Mouse (Mus musculus): ENCODE results near the gene Zfp202. TPM values are rescaled to one million over a fixed set of nuclear protein-coding genes. Genes with fewer than 3 reads are reported as not detected.

Gene Zfp202
- total RNA-seq, 2 experiments from 2014 or later, result 2.4 TPM

GRCm38 (mm10) chr9:40235220-40235619 lies 43.1 kb downstream of the Zfp202 start:
- DNase-seq (ENCODE audit: low spot score), result no peak
- intact Hi-C loops (cut with DNase I), result no loop called here

- no peak for DNase-seq (ENCODE audit: low spot score)
- intact Hi-C loops (cut with DNase I), result no loop called here
Measured at GRCm38 (mm10) chr9:40239749-40240148, 47.6 kb downstream of the Zfp202 start.

DNA sequence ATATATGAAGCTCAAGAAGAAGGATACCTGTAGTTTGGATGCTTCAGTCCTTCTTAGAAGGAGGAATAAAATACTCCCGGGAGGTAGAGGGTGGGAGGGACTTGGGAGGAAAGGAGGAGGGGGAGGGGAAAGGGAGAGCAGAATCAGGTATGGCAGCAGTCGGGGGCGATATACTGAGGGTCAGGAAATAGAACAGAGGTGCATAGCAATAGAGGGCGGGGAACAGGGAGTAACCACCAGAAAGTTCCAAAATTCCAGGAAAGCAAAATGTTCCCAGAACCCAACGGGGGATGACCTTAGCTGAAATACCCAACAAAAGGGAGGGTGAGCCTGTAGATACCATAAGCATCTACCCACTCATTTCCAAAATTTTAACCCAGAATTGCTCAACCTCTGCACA lies 48.2 kb downstream of the Zfp202 start:
- intact Hi-C loops (cut with DNase I), result no loop called here
- no peak for DNase-seq (ENCODE audit: low spot score)

DNA sequence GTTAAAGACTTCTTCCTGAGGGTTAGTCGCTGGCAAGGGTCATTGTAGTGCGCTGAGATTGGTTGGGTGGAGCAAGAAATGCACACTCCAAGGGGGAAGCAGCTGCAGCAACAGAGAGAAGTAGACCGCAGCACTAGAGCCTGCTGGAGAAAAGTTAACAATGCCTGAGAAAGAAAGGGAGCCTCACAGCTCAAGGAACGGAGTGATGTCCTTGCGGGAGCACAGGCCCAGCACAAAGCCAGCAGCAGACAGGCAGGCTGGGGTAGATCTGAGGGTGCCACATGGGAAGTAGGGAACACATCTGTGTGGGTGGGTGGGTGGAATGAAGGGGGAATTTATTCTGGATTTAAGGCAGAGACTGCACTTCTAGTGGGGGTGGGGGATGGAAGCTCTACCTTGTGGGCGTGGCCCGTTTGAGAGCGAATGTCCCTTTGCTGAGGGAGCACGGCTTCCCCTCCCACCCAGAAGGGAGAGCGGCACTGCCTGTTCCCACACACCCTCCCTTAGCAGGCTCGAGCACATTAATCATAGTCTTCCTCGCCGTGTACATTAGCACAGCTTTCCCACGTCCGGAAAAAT lies 49.2 kb downstream of the Zfp202 start:
- DNase-seq (ENCODE audit: low spot score), result no peak
- intact Hi-C loops (cut with DNase I), result no loop called here

DNA sequence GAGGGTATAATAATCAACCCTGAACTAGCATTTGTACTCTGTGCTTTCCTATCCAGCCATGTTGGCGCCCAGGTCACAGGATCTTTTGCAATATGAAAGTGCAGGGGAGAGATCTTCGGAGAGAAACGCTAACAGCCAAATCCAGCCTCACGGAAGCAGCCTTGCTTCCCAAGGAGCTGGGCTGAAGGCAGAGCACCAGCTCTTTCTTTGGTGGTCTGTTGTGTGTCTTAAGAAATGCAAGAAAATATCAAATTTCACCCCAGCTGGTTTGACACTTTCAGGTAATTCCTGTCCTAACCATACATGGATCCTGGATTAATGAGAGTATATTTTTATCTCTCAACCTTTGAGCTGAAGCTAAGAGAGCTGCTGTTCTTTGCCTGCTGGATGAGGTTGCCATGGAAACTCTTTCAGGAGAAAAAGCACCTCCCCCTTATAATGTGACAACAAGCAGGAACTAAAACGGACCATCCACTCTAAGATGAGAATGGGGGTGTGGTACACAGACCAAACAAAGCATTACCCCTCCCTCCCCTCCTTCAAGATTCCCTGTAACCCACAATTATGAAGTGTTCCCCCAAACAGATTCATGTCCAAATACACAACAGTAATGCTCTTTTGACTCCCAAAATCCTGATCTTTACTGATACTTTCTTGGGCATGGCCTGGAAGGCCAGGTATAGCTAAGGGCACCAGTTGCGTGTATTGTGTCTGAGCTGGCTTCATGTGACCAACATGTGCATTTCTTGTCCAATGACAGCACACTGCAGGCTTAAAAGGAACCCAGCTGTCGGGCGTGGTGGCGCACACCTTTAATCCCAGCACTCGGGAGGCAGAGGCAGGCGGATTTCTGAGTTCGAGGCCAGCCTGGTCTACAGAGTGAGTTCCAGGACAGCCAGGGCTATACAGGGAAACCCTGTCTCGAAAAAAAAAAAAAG lies 50.1 kb downstream of the Zfp202 start:
- DNase-seq (ENCODE audit: low spot score), result no peak
- intact Hi-C loops (cut with DNase I), result no loop called here

- intact Hi-C loops (cut with DNase I), result no loop called here
Measured at GRCm38 (mm10) chr9:40245466-40245865, 53.4 kb downstream of the Zfp202 start.

DNA sequence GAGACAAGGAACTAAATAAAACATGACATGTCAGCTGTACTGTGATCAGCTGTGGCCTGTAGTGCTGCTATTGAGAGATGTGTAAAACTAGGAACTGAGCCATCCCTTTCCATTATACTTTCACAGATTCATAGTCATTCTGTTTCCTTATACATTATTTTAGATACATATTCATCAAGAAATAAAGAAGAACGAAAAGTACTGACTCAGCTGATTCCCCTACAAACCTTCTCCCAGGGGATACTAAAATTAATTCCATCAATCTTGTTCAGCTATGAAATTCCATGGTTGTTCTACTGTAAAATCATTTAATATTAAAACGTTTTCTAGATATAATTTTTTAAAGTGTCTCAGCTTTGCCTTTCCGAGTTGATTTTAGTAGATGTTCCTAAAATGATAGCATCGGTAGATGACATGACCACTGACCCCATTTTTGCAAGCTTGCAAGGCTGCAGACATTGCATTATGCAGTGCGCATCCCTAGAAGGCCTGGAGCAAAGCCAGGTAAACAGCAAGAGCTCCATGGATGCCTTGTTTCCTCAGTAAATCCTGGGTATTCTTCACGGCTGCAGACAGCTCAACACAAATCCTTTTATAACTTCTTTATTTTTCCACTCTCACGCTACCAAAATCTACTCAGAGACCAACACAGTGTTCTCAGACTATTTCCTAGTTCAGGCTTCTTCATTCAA lies 54.0 kb downstream of the Zfp202 start:
- no peak for DNase-seq (ENCODE audit: low spot score)
- intact Hi-C loops (cut with DNase I), result no loop called here

More at GRCm38 (mm10) chr9:40245466-40245865, 53.4 kb downstream of the Zfp202 start:
- no peak for DNase-seq (ENCODE audit: low spot score)

GRCm38 (mm10) chr9:40246702-40247101 lies 54.6 kb downstream of the Zfp202 start:
- DNase-seq (ENCODE audit: low spot score), result no peak
- intact Hi-C loops (cut with DNase I), result no loop called here

DNA sequence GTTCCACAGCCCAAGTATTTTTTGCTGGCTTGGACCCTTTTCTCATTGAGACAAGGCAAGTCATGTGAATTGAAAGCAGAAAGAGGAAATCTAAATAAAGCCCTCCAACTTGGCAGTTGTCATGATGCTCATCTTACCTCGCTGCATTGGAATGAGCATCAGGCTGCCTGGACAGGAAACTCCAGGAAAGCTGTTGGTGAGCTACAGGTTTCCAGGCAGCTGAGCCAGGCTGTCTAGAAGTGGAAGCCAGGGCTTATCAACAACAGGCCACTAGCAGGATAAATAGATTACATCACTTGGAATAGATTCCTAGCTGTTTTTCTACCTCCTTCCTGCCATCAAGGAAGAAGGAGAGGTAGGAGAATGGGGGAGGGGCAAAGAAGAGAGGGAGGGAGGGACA lies 57.0 kb downstream of the Zfp202 start:
- intact Hi-C loops (cut with DNase I), result no loop called here
- no peak for DNase-seq (ENCODE audit: low spot score)

GRCm38 (mm10) chr9:40252459-40252858 lies 60.3 kb downstream of the Zfp202 start:
- DNase-seq (ENCODE audit: low spot score), result no peak
- intact Hi-C loops (cut with DNase I), result no loop called here

Other genes with a start within 250 kb of the Zfp202 start
- gene Olfr975, start 240.3 kb upstream of the Zfp202 start, total RNA-seq (2021), result not detected
- gene Olfr976, start 231.2 kb upstream of the Zfp202 start, total RNA-seq (2021), result not detected
- not detected for gene Olfr978, start 200.2 kb upstream of the Zfp202 start, total RNA-seq (2021)
- not detected for gene Olfr979, start 188.9 kb upstream of the Zfp202 start, total RNA-seq (2021)
- not detected for gene Olfr980, start 182.7 kb upstream of the Zfp202 start, total RNA-seq (2021)
- gene Olfr981, start 170.9 kb upstream of the Zfp202 start, total RNA-seq (2021), result not detected
- not detected for gene Olfr982, start 118.5 kb upstream of the Zfp202 start, total RNA-seq (2021)
- gene Olfr983, start 98.7 kb upstream of the Zfp202 start, total RNA-seq (2021), result not detected
- not detected for gene Olfr984, start 78.1 kb upstream of the Zfp202 start, total RNA-seq (2021)
- not detected for gene Olfr985, start 62.1 kb upstream of the Zfp202 start, total RNA-seq (2021)
- not detected for gene Tmem225, start 44.2 kb upstream of the Zfp202 start, total RNA-seq (2021)
- not detected for gene Olfr986, start 11.4 kb upstream of the Zfp202 start, total RNA-seq (2021)
- gene Scn3b, start 76.9 kb downstream of the Zfp202 start, total RNA-seq (2021), result under 1 TPM; 0.67 to 0.83 TPM